Mouse (Mus musculus) olfactory bulb, adult 2 months (tissue): ENCODE results near the gene Gprc5b. TPM values are rescaled to one million over a fixed set of nuclear protein-coding genes. Genes with fewer than 3 reads are reported as not detected.
A peak's percentile ranks its signal among the peaks of the same experiment; 100 is the strongest.

Experiments
- H3K27ac ChIP-seq: fragments of 200-500 bp; 2 replicates; pipeline ENCODE4 v1.5.1; 2012; ENCODE audit warnings: low read depth, low read length; ENCODE audit not compliant: insufficient read depth
- H3K4me1 ChIP-seq: fragments of 200-500 bp; 2 replicates; pipeline ENCODE4 v1.6.1; 2012; ENCODE audit warnings: low read length; ENCODE audit not compliant: control insufficient read depth, insufficient read depth
- H3K4me3 ChIP-seq: fragments of 200-500 bp; 2 replicates; pipeline ENCODE4 v1.5.1; 2012; ENCODE audit warnings: mild to moderate bottlenecking, low read depth, low read length, moderate library complexity; ENCODE audit not compliant: insufficient read depth
- CTCF ChIP-seq: fragments of 200-500 bp; IDR thresholded peaks from 2 replicates; pipeline ENCODE4 v1.5.1; 2012; ENCODE audit warnings: low read depth, mild to moderate bottlenecking, low read length, moderate library complexity; ENCODE audit not compliant: insufficient read depth
- POLR2A ChIP-seq: fragments of 200-500 bp; IDR thresholded peaks from 2 replicates; pipeline ENCODE4 v1.6.1; 2012; ENCODE audit warnings: mild to moderate bottlenecking, low read depth, low read length, moderate library complexity; ENCODE audit not compliant: insufficient read depth
- WGBS: fragments of 180-500 bp; shearing (Covaris S2); methylation state at CpG from one replicate; pipeline ENCODE4 v1.1.7; 2018; 5-methylcytosine and 5-hydroxymethylcytosine counted together
- polyA plus RNA-seq: library from polyadenylated mRNA; stranded (reverse); fragments of >200 nt; gene quantifications from 2 replicates; pipeline ENCODE4 v1.2.4, GENCODE M21; 2012; ENCODE audit warnings: low replicate concordance; ENCODE audit not compliant: missing spikeins, insufficient read depth, insufficient read length

The Gprc5b gene
- polyA plus RNA-seq, 1 experiment = not detected

- 16% methylated on average over 13 of the region's 13 CpGs for WGBS
- peaks cover 33% of the 10 kb centered on the region for H3K4me1 ChIP-seq
- H3K27ac ChIP-seq = peak overlapping the region; percentile 97
- TF ChIP-seq POLR2A = peak; percentile 41; the same call in 1 of the 2 replicates
- TF ChIP-seq CTCF = no peak
- H3K4me3 ChIP-seq = peak overlapping the region; percentile 69
Measured at GRCm38 (mm10) chr7:118992623-118993405, 2.2 kb downstream of the Gprc5b start.

GRCm38 (mm10) chr7:118992080-118992560 is 2.9 kb downstream of the Gprc5b start:
- Histone ChIP-seq H3K4me1 (peaks cover 38% of the 10 kb centered on the region), H3K4me3 (peak overlapping the region; percentile 49), H3K27ac (peak overlapping the region; percentile 97)
- TF ChIP-seq CTCF (no peak), POLR2A (no peak)
- WGBS = 13% methylated on average over 6 of the region's 6 CpGs

- Histone ChIP-seq H3K4me3 (peak overlapping the region; percentile 49), H3K27ac (peak overlapping the region; percentile 97), H3K4me1 (peaks cover 43% of the 10 kb centered on the region)
- 14% methylated on average over 4 of the region's 4 CpGs for WGBS
- no peak for TF ChIP-seq CTCF
- no peak for TF ChIP-seq POLR2A
Measured at GRCm38 (mm10) chr7:118991341-118991884, 3.6 kb downstream of the Gprc5b start.

GRCm38 (mm10) chr7:118990282-118990681 is 4.7 kb downstream of the Gprc5b start:
- peak overlapping the region; percentile 97 for H3K27ac ChIP-seq
- WGBS = 20% methylated on average over 6 of the region's 6 CpGs
- peak overlapping the region; percentile 37 for H3K4me3 ChIP-seq
- no peak for TF ChIP-seq CTCF
- no peak for TF ChIP-seq POLR2A
- H3K4me1 ChIP-seq = peaks cover 44% of the 10 kb centered on the region

- peak overlapping the region; percentile 91 for H3K27ac ChIP-seq
- TF ChIP-seq POLR2A = no peak
- TF ChIP-seq CTCF = no peak
- peaks cover 48% of the 10 kb centered on the region for H3K4me1 ChIP-seq
- 41% methylated on average over 5 of the region's 5 CpGs for WGBS
- peak overlapping the region; percentile 6; the same call in 1 of the 2 replicates for H3K4me3 ChIP-seq
Measured at GRCm38 (mm10) chr7:118989275-118989856, 5.6 kb downstream of the Gprc5b start.

- Histone ChIP-seq H3K27ac (peak overlapping the region; percentile 91), H3K4me1 (peaks cover 63% of the 10 kb centered on the region), H3K4me3 (no peak overlapping the region)
- no peak for TF ChIP-seq POLR2A
- no peak for TF ChIP-seq CTCF
- 52% methylated on average over 4 of the region's 4 CpGs for WGBS
Measured at GRCm38 (mm10) chr7:118986369-118986768, 8.6 kb downstream of the Gprc5b start.

GRCm38 (mm10) chr7:118985786-118986185 is 9.2 kb downstream of the Gprc5b start:
- H3K27ac ChIP-seq = peak overlapping the region; percentile 91
- H3K4me1 ChIP-seq = peaks cover 64% of the 10 kb centered on the region
- no peak overlapping the region for H3K4me3 ChIP-seq
- 35% methylated on average over 4 of the region's 4 CpGs for WGBS
- no peak for TF ChIP-seq POLR2A
- TF ChIP-seq CTCF = no peak

GRCm38 (mm10) chr7:118983961-118984360 is 11.1 kb downstream of the Gprc5b start:
- TF ChIP-seq CTCF = no peak; the same call in 1 of the 2 replicates
- TF ChIP-seq POLR2A = no peak
- H3K4me1 ChIP-seq = peaks cover 60% of the 10 kb centered on the region
- no peak overlapping the region for H3K4me3 ChIP-seq
- peak overlapping the region; percentile 85 for H3K27ac ChIP-seq
- WGBS = 27% methylated on average over 19 of the region's 19 CpGs

- H3K27ac ChIP-seq = peak overlapping the region; percentile 71
- H3K4me1 ChIP-seq = peaks cover 59% of the 10 kb centered on the region
- no peak for TF ChIP-seq CTCF
- no peak for TF ChIP-seq POLR2A
- no peak overlapping the region for H3K4me3 ChIP-seq
- 56% methylated on average over 4 of the region's 4 CpGs for WGBS
Measured at GRCm38 (mm10) chr7:118982586-118982985, 12.4 kb downstream of the Gprc5b start.
